Mouse (Mus musculus) cerebellum, adult 11 months (tissue): ENCODE measurements around the gene Irgm1.
"Not testable (repeated sequence)": the region's sequence is repeated elsewhere in the genome, so short reads cannot be mapped to it uniquely, and the experiment has no call there.

ENCODE experiments used
- DNase-seq: peaks from one replicate; pipeline ENCODE4 v3.0.0; 2022

Irgm1 gene

DNA sequence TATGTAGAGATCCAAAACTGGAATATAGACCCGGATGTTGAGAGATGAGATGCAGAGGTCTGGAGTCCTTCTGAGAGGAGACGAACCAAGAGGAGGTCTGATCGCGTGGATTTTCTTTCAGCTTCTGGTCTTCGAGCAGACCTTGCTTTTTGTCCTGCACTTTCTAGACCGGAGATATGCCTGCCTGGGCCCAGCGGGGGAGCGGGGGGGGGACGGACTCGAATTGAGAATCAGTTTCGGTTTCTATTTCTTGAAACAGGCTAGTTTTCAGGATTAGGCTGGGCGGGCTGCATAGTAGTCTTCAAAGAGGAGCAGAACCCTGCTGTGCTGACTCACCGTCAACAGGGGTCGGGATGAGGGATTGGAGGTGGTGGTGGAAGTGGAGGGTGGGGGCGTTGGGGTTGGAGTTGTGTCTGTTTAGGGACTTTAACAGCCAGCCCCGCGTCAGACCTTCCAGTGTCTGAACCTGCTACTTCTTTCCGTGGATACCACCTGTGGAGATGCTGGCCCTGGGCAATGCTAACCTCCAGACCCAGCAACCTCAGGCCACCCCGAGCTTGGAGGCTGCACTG, at the start of gene Irgm1:
Irgm1 (minus strand) TSS at position 483 of the 572 bp plus-strand sequence.
- DNase-seq = no peak

DNA sequence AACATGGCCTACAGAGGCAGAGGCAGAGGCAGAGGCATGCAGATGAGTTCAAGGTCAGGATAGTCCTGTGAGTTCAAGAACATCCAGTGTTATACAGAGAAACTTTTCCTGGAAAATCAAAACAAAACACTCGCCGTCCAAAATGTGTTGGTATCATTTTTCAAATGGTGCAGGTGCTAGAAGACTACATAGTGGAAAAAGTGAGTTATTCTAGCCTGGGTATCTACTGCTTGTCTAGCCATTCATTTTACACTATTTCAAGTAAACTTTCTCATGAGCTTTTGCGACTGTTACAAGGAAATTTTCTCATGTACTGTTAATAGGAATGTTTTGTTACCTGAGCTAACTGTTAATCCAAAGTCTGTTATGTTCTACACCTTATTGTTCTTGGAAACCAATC, 46.9 kb upstream of the Irgm1 start:
- DNase-seq = no peak

DNA sequence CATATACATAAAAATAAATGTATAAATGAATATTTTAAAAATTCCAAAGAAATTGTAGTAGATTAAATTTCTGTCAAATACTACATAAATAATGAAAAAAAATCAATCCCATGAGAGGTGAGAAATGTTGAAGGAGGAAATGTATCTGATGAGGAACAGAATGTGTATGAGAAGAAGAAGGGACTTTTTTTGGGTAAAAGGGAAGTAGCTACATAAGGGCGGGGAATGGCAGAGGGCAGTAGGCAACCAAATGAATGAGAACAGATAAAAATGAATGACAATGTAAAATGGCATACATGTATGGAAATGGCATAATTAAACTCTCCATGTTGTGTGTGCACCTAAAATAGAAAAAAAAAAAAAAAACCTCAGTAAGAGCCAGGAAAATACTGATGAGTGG, 42.1 kb upstream of the Irgm1 start:
- DNase-seq = no peak

DNA sequence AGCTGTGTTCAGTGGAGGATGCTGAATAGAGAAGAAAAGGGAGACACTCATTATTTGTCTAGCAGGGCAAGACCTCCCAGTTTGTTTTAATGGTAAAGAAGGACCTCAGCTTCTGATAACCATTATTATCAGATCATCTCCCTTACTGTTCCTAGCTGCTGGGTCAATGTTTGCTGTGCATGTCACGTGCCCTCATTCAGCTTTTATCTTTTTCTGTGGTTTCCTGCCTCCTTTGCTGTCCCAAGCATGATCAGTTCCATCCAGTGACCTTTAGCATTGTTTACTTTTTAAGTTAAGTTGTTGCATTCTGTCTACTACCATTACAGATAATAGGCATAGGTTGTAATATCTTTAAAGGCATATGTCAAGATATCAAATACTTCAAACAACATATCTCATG, 37.0 kb upstream of the Irgm1 start:
- DNase-seq = no peak

DNA sequence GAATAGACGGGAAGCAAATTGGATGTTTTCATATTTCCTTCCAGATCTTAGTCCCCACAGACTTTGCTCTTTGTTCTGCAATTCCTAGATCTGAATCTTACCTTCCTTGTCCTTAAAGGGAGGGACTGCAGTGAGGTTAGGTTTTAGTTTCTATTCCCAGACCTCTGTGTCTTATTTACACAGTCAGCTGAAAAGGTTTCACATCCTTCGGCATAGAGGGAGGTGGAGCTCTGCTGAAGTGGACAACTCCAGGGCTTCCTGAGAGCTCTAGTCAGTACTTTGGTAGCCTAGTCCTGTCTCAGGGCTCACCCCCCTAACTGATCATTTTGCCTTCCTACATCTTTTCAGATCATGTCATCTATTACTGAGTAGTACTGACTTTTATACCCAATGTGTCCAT, 30.5 kb upstream of the Irgm1 start, which contains the start of gene Gm5431:
Gm5431 (minus strand) TSS at position 194 of the 400 bp plus-strand sequence.
- no peak for DNase-seq

DNA sequence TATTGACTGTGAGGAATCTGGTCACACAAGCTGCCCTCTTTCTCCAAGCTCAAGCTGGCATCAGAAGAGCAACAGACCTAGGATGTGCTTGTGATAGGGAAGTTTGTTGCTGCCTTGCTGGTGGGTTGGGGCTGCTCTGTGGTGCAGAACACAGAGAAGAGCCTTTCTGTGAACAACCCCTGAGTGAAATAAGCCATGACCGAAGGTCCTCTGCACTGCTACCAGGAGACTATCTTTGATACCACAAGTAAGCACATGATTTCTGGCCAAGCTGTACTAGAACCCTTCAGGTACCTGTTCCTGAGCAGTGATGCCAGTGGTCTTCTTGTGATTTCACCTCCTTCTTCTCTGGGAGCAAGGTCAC, 30.1 kb upstream of the Irgm1 start:
- not testable (repeated sequence) for DNase-seq

DNA sequence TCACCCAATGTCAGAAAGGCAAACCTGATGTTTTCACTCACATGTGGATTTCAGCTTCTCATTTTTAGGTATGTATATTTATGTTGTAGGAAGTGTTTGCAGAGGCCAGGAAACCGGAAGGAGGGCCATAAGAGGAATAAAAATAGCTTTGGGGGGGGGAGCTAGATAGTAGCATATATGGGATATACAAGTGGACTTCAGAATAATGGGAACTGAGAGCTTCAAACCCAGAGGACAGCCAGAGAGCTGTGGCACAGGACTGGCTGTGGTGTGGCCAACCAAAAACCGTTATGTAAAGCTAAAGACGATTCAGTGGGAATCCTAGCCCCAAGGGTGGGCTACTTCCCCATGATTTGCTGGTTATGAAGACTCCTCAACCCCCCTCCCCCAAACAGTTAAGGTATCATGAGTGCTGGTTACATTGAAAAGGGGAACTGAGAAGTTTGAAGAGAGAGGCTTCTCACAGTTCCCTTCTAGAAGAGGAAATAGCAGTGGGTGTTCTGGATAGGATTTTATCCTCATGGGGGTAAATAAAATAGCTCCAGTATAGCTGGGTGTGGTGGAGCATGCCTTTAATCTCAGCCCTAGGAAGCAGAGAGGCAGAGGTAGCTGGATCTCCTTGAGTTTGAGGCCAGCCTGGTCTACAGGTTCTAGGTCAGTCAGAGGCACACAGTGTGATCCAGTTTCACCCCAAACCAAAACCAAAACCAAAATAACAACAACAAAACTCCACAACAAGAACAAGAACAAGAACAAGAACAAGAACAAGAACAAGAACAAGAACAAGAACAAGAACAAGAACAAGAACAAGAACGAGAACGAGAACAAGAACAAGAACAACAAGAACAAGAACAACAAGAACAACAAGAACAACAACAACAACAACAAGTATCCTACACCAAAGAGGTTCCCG, 29.4 kb upstream of the Irgm1 start:
- DNase-seq = not testable (repeated sequence)

DNA sequence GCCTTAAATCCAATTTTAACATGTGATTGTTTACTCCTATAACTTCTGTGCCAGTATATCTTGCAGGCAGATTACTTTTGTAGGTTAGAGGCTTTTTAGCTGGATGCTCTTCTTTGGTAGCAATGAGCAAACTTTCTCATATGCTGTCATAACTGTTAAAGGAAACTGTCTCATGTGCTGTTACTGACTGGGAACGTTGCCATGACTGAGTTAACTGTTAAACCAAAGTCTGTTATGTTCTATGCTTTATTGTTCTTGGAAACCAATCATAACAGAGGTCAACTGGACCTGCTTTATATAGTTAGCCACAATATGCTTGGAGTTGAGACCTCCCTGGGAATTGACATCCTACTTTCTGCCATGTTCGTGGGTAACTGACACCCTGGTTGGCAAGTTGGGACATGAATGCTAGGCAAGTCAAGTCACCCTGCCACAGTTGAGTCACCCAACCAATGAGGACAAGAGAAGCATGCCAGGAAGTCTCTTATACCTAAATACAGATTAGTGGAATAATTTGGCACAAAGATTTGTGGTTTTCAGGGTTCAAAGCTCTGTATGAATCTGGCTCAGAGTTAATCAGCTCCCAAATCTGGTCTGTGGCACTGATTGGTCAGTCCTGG, 27.4 kb upstream of the Irgm1 start:
- DNase-seq = no peak

DNA sequence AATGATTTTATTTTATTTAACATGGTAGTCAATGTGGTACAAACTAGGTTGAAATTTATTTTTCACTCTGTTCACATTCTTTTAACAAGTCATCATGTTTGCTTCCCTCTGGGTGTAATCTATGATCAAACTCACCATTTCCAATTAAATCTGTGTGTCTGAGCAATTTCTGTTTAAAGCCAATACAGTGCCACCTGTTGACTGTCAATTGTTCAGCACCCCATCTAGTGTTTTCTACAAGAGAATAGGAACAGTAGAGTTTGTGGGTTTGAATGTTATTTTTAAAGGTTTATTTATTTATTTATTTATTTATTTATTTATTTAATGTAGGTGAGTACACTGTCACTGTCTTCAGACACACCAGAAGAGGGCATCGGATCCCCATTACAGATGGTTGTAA, 5.2 kb upstream of the Irgm1 start:
- no peak for DNase-seq

DNA sequence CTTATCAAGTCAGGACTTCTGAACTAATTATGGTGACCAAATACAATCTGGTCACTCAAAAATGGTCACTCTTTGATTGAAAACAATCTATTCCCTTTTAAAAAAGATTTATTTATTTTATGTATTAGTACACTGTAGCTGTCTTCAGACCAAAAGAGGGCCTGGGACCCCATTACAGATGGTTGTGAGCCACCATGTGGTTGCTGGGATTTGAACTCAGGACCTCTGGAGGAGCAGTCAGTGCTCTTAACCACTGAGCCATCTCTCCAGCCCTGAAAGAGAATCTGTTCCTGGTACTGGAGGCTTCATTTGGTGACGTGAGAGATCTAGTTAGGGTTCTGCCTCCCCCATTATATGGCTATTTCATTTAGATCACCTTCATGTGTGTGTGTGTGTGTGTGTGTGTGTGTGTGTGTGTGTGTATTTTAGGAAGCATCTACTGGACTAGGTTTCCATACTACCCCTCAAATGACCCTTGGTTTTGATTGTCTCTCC, 3.9 kb upstream of the Irgm1 start:
- not testable (repeated sequence) for DNase-seq

DNA sequence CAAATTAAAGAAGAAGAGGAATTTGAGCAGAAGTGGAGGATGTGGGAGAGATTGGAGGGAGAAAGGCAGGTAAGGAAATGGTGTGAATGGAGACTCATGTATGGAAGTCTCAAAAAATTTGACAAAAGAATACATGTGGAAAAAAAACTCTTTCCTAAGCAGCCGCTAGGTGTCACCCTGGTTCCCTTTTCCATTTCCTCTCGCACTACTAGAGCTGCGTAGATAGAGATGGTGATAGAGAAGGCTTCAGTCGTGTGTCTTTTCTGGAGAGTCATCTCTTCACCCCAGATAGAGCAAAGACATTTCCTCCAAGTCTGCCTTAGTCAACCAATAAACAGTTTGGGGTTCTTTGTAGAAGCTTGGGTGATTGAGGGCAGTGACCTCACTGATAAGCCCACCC, 3.0 kb upstream of the Irgm1 start:
- no peak for DNase-seq

DNA sequence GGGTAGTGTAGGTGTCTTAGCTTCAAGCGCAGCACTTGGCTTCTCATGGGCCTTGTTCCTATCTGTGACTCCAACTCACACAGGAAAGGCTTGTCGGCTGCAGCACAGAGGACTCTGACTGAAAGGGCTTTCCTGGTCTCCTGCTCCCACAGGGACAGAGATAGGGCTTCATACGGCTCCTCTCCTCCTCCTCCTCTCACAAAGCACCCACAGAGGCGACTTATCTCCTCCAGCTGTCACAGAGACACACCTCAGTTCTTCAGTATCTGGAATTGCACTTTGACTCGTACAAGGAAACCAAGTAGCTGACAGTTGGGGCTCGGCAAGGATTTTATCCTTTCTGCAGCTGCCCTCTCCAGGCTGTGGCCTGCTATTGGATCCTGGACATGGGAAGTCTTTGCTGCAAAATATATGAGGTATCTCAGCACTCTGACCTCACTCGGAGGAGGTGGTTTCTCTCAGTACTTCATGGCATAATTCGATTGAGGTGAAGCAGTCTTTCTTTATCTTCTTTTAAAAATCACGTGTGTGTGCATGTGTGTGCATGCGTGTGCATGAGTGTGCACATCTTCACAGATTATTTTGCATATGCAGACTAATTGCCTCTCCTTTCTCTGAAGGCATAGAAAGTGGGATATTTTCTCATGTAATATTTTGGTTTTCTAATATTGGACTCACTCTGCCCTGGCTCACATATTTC, 2.3 kb upstream of the Irgm1 start:
- no peak for DNase-seq

DNA sequence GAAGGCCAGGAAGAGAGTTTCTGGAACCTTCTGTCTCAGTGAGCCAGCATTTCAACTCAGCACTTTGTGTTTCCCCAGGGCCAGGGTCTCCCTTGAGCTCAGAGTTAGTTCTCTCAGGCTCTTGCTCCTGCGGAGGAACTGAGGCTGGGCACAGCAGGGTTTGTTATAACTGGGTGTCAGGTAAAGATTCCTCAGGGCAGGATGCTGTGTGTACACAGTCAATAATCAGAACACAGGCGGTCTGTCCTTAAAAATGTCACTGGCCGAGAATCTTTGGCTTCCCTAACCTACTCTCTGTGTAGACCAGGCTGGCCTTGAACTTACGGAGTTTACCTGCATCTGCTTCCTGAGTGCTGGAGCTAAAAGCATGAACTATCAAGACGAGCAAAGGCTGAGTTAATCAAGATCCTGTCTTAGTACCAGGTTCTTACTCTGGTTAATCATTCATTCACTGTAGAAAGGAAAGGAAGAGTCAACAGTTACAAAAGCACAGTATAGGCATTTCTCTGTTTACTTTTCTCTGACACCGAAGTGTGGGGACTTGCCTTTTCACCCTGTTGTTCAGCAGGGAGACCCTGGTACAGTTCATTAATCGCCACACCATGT, 1.3 kb upstream of the Irgm1 start:
- no peak for DNase-seq

DNA sequence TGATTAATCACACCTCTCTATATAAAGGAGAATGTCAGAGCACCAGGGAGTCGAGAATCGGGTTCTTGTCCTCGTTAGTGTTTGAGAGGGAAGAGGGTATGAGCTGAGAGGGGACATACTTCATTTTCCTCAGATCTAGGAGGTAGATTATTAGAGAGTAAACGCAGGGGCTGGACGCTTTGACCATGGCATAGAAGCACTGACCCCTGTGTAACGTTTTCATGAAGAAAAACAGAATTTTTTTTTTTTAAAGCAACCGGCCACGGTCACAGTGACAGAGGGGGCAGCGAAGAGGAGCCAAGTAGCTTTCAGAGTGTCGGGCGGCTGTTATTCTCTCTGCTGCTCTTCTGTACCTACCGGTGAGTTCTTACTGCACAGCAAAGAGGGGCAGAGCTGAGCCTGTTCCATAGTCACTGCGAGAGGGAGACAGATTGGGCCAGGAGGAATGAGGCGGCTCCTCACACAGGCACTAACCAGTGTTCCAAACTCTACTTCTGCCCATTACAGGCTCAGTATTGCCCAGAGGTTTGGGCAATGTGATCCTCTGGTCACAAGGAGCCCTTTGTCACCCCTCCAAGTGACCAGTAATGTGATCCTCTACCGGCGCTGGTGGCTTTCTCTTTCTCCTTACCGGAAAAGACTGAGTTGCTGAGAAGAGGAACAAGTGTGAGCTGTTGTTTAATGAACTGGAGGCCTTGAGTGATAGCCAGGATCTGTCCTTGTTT, 496 bp upstream of the Irgm1 start:
- no peak for DNase-seq

DNA sequence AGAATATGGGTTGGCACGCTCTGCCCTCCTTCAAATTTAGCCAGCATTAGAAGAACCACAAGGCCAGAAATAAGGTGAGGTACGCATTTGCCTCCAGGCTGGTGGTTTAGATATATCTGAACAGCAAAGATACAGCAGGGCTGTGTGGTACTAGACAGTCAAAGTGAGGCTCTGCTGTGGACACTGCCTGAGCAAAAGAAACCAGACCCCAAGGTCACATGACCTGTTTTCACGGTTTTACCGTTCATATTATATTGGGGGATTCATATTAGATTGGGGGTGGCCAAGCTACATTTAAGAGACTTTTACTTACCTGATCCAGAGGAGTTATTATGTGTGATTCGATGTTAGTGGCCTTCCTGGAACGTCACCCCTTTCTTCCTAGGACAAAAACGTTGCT, 702 bp downstream of the Irgm1 start:
- no peak for DNase-seq

DNA sequence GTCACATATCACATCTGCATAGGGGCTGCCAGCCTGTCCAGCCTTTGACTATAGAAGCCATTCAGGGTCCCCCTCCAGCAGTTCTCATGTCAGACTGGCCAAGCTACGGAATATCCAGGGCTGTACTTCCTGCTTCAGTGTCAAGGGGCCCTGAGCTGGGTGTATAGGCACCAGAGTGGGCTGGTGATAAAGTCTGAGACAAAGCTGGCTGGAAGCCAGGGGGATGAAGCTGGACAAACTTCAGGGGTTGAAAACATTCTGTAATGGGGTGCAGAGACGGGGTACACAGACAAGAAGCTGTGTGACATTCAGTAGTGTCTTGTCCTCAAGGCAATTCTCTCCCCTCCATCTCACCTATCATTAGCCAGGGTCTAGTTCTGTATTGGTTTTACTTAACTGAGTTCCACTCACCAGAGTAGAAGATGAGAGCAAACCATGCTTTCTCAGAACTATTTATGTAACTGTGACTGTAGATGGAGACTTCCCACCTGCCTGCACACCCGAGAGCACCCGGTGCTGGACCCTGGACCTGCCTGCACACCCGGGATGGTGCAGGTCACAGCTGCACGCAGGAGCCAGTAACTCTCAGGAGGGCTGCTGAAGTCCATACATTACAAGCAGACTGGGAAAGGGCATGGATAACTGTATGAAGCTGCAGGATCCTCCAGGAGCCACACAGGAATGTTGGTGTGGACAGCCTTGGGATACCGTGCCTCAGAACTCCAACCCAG, 1.9 kb downstream of the Irgm1 start:
- no peak for DNase-seq

DNA sequence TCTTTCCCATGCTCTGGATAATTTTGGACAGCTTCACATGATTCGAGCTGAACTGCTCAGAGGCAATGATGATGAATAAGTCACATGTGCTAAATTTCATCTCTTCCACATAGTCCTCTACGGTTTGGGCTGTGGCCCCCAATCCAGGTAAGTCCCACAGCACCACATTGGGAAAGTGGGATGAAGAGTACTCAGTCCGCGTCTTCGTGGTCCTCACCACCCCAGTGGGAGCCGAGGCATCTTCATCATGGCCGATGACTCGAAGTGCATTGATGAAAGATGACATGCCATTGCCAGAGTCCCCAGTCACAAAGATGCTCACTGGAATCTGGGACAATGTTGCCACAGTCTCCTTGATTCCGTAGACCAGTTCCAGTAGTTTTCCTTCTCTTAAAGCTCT, 5.0 kb downstream of the Irgm1 start:
- DNase-seq = no peak

DNA sequence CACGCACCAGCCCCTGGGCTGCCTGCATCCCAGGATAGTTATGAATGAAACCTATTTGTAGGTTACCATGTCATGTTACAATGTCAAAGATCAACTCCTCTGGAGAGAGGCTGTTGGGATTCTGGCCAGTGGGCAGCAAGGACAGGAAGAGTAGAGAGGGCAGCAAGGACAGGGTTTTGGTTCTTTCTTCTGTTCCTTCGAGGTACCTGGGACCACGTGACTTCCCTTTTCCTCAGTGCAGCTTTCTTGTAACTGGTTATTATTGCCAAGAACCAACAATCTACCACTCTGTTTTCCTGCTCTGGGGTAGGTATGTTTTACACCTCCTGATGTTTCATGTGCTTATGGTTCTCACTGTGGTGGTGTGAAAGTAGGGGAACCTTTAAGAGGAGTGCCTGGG, 7.7 kb downstream of the Irgm1 start:
- DNase-seq = no peak

DNA sequence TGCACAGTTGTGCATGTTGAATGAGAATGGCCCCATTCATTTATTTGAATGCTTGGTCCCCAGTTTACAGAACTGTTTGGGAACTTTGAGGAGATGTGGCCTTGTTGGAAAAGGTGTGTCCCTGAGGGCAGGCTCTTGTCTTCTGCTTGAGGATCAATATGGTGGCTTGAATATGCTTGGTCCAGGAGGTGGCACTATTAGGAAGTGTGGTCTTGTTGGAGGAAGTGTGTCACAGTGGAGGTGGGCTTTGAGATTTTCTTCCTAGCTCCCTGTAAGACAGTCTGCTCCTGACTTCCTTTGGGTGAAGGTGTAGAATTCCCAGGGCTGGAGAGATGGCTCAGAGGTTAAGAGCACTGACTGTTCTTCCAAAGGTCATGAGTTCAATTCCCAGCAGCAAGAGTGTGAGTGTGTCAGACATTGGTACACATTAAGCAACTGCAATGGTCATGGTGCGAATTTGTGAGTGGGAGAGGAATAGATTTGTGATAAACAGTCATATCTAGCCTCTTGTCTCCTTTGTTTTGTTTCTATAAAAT, 8.6 kb downstream of the Irgm1 start:
- DNase-seq = no peak

DNA sequence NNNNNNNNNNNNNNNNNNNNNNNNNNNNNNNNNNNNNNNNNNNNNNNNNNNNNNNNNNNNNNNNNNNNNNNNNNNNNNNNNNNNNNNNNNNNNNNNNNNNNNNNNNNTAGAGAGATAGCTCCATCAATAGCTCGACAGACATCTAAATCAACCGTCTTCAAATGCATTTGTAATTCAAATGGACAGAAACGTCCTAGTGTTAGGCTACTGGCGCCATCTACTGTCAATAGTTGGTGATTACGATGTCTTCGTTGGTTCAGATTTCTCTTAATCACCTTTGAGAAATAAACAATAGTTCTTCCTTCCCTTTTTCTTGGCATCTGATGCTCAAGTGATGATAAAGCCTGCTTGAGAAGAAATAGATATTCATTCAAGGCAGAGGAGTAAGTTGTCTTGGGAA, 12.5 kb downstream of the Irgm1 start:
- no peak for DNase-seq
